Mouse (Mus musculus) splenic B cell, adult 2 months (primary cell): ENCODE results near the gene Cabp5.
"Not testable (repeated sequence)": the region's sequence is repeated elsewhere in the genome, so short reads cannot be mapped to it uniquely, and the experiment has no call there.

Experiments used
- DNase-seq: peaks from one replicate; pipeline ENCODE4 v3.0.0-alpha.2; 2011; ENCODE audit warnings: low read depth, low spot score
- H3K27me3 ChIP-seq: 2 replicates; pipeline ENCODE4 v1.6.1; 2012; ENCODE audit warnings: mild to moderate bottlenecking, low read length, moderate library complexity, mixed read lengths; ENCODE audit not compliant: control insufficient read depth, poor library complexity, insufficient read depth, severe bottlenecking
- H3K36me3 ChIP-seq: 2 replicates; pipeline ENCODE4 v1.6.1; 2012; ENCODE audit warnings: mild to moderate bottlenecking, low read length, moderate library complexity, mixed read lengths; ENCODE audit not compliant: control insufficient read depth, poor library complexity, insufficient read depth, severe bottlenecking

The Cabp5 gene

GRCm38 (mm10) chr7:13397832-13398231 is at the start of gene Cabp5:
Gene Cabp5 (plus strand): TSS chr7:13398132.
- DNase-seq, result no peak
- Histone ChIP-seq H3K36me3 (no peaks in the 10 kb centered on the region), H3K27me3 (no peaks in the 10 kb centered on the region)

- DNase-seq, result no peak
- no peaks in the 10 kb centered on the region for H3K27me3 ChIP-seq
- no peaks in the 10 kb centered on the region for H3K36me3 ChIP-seq
These were observed 42.0 kb upstream of the Cabp5 start for GRCm38 (mm10) chr7:13355943-13356342.

GRCm38 (mm10) chr7:13380588-13380987 is 17.3 kb upstream of the Cabp5 start:
- H3K36me3 ChIP-seq, result no peaks in the 10 kb centered on the region

GRCm38 (mm10) chr7:13450541-13450940 is 52.6 kb downstream of the Cabp5 start, which contains the start of gene Bsph1:
Gene Bsph1 (plus strand): TSS chr7:13450841.
- DNase-seq, H3K36me3 ChIP-seq, H3K27me3 ChIP-seq: not testable (repeated sequence)

More at GRCm38 (mm10) chr7:13380588-13380987, 17.3 kb upstream of the Cabp5 start:
- no peaks in the 10 kb centered on the region for H3K27me3 ChIP-seq
- no peak for DNase-seq
